Mouse (Mus musculus): ENCODE measurements around the gene Tmem184a. TPM values are rescaled to one million over a fixed set of nuclear protein-coding genes. Genes with fewer than 3 reads are reported as not detected.

Tmem184a gene
- polyA plus RNA-seq, 1 experiment from 2014 or later: 39.7 TPM

- Histone ChIP-seq H3K9me3 (replicated peaks; ENCODE audit: control insufficient read depth, low read length) (no peaks in the 10 kb centered on the region), H3K9ac (ENCODE audit: low read length) (peak within 1 kb of the TSS; percentile 76), H3K27ac (ENCODE audit: low read length) (peak within 1 kb of the TSS; percentile 90), H3K27me3 (ENCODE audit: control insufficient read depth, insufficient read depth, low read length) (no peaks in the 10 kb centered on the region), H3K4me3 (replicated peaks; ENCODE audit: low read length) (peak within 1 kb of the TSS; percentile 77), H3K36me3 (ENCODE audit: control insufficient read depth, insufficient read depth, low read length) (no peaks in the 10 kb centered on the region), H3K4me2 (ENCODE audit: low read depth, low read length) (peak within 1 kb of the TSS; percentile 92), H3K4me1 (ENCODE audit: control insufficient read depth, insufficient read depth, low read length) (peaks cover 47% of the 10 kb centered on the region)
- ATAC-seq (ENCODE audit: insufficient read depth, low FRiP score): peak; percentile 90
- WGBS: under 1% methylated on average over 92 of the region's 92 CpGs
Observed at GRCm38 (mm10) chr5:139791227-139792158, 28.2 kb downstream of the Tmem184a start, which contains the start of gene Mafk. Gene Mafk, plus strand, starts transcription at chr5:139791513.

GRCm38 (mm10) chr5:139789466-139789865 lies 30.3 kb downstream of the Tmem184a start:
- no peak overlapping the region for H3K4me3 ChIP-seq (replicated peaks; ENCODE audit: low read length)
- ATAC-seq (ENCODE audit: insufficient read depth, low FRiP score): no peak
- no peaks in the 10 kb centered on the region for H3K9me3 ChIP-seq (replicated peaks; ENCODE audit: control insufficient read depth, low read length)
- no peaks in the 10 kb centered on the region for H3K27me3 ChIP-seq (ENCODE audit: control insufficient read depth, insufficient read depth, low read length)
- H3K27ac ChIP-seq (ENCODE audit: low read length): no peak overlapping the region
- H3K4me2 ChIP-seq (ENCODE audit: low read depth, low read length): no peak overlapping the region
- no peaks in the 10 kb centered on the region for H3K36me3 ChIP-seq (ENCODE audit: control insufficient read depth, insufficient read depth, low read length)
- H3K4me1 ChIP-seq (ENCODE audit: control insufficient read depth, insufficient read depth, low read length): peaks cover 28% of the 10 kb centered on the region
- whole genome bisulfite sequencing: 47% methylated on average over 4 of the region's 4 CpGs
- H3K9ac ChIP-seq (ENCODE audit: low read length): no peak overlapping the region

DNA sequence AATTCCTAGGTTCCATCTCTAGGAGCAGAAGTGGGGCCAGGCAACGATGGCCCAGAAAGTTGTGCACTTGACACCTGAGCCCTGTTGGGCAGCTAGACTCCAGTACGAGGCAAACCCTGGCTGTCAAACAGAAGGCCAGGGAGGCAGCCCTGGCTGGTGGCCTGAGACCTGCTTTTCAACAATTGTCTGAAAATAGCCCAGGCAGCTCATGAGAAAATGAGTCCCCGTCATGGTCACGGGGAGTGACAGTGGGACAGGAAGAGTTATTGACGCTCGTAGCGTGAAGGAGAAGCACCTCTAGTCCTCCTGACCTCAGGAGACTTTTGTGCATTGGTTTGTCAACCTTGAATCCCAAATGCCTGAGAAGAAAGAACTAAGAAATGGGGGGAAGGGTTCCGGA lies 38.3 kb downstream of the Tmem184a start:
- WGBS: 80% methylated on average over 8 of the region's 8 CpGs
- no peaks in the 10 kb centered on the region for H3K9me3 ChIP-seq (replicated peaks; ENCODE audit: control insufficient read depth, low read length)
- H3K4me2 ChIP-seq (ENCODE audit: low read depth, low read length): no peak overlapping the region
- ATAC-seq (ENCODE audit: insufficient read depth, low FRiP score): no peak
- no peak overlapping the region for H3K27ac ChIP-seq (ENCODE audit: low read length)
- H3K27me3 ChIP-seq (ENCODE audit: control insufficient read depth, insufficient read depth, low read length): no peaks in the 10 kb centered on the region
- no peak overlapping the region for H3K4me3 ChIP-seq (replicated peaks; ENCODE audit: low read length)
- H3K9ac ChIP-seq (ENCODE audit: low read length): no peak overlapping the region
- H3K4me1 ChIP-seq (ENCODE audit: control insufficient read depth, insufficient read depth, low read length): no peaks in the 10 kb centered on the region
- H3K36me3 ChIP-seq (ENCODE audit: control insufficient read depth, insufficient read depth, low read length): no peaks in the 10 kb centered on the region

- WGBS: 79% methylated on average over 5 of the region's 5 CpGs
- H3K4me2 ChIP-seq (ENCODE audit: low read depth, low read length): no peak overlapping the region
- 0 out of 2 replicates have a peak, but pooled peaks cover 4% of the 10 kb centered on the region for H3K36me3 ChIP-seq (ENCODE audit: control insufficient read depth, insufficient read depth, low read length)
- no peaks in the 10 kb centered on the region for H3K9me3 ChIP-seq (replicated peaks; ENCODE audit: control insufficient read depth, low read length)
- H3K27ac ChIP-seq (ENCODE audit: low read length): no peak overlapping the region
- peaks cover 8% of the 10 kb centered on the region for H3K4me1 ChIP-seq (ENCODE audit: control insufficient read depth, insufficient read depth, low read length)
- no peaks in the 10 kb centered on the region for H3K27me3 ChIP-seq (ENCODE audit: control insufficient read depth, insufficient read depth, low read length)
- H3K4me3 ChIP-seq (replicated peaks; ENCODE audit: low read length): no peak overlapping the region
- no peak overlapping the region for H3K9ac ChIP-seq (ENCODE audit: low read length)
- ATAC-seq (ENCODE audit: insufficient read depth, low FRiP score): no peak
Observed at GRCm38 (mm10) chr5:139776966-139777365, 42.8 kb downstream of the Tmem184a start.

- H3K4me3 ChIP-seq (replicated peaks; ENCODE audit: low read length): peak within 1 kb of the TSS; percentile 72
- peak within 1 kb of the TSS; percentile 88 for H3K9ac ChIP-seq (ENCODE audit: low read length)
- no peaks in the 10 kb centered on the region for H3K27me3 ChIP-seq (ENCODE audit: control insufficient read depth, insufficient read depth, low read length)
- H3K27ac ChIP-seq (ENCODE audit: low read length): peak within 1 kb of the TSS; percentile 26; the same call in 1 of the 2 replicates
- peak within 1 kb of the TSS; percentile 93 for H3K4me2 ChIP-seq (ENCODE audit: low read depth, low read length)
- peaks cover 15% of the 10 kb centered on the region; the same call in 1 of the 2 replicates for H3K36me3 ChIP-seq (ENCODE audit: control insufficient read depth, insufficient read depth, low read length)
- under 1% methylated on average over 54 of the region's 55 CpGs for WGBS
- peaks cover 8% of the 10 kb centered on the region for H3K4me1 ChIP-seq (ENCODE audit: control insufficient read depth, insufficient read depth, low read length)
- no peaks in the 10 kb centered on the region for H3K9me3 ChIP-seq (replicated peaks; ENCODE audit: control insufficient read depth, low read length)
- ATAC-seq (ENCODE audit: insufficient read depth, low FRiP score): peak; percentile 89
Observed at GRCm38 (mm10) chr5:139775216-139775926, 44.3 kb downstream of the Tmem184a start, which contains the start of gene Ints1. Gene Ints1, minus strand, starts transcription at chr5:139775674.

- 92% methylated on average over 8 of the region's 8 CpGs for WGBS
- Histone ChIP-seq H3K4me3 (replicated peaks; ENCODE audit: low read length) (no peak overlapping the region), H3K27ac (ENCODE audit: low read length) (no peak overlapping the region), H3K36me3 (ENCODE audit: control insufficient read depth, insufficient read depth, low read length) (peaks cover 26% of the 10 kb centered on the region), H3K9me3 (replicated peaks; ENCODE audit: control insufficient read depth, low read length) (no peaks in the 10 kb centered on the region), H3K9ac (ENCODE audit: low read length) (no peak overlapping the region), H3K4me1 (ENCODE audit: control insufficient read depth, insufficient read depth, low read length) (no peaks in the 10 kb centered on the region), H3K27me3 (ENCODE audit: control insufficient read depth, insufficient read depth, low read length) (no peaks in the 10 kb centered on the region), H3K4me2 (ENCODE audit: low read depth, low read length) (no peak overlapping the region)
- ATAC-seq (ENCODE audit: insufficient read depth, low FRiP score): no peak
Observed at GRCm38 (mm10) chr5:139768216-139768615, 51.5 kb downstream of the Tmem184a start.

DNA sequence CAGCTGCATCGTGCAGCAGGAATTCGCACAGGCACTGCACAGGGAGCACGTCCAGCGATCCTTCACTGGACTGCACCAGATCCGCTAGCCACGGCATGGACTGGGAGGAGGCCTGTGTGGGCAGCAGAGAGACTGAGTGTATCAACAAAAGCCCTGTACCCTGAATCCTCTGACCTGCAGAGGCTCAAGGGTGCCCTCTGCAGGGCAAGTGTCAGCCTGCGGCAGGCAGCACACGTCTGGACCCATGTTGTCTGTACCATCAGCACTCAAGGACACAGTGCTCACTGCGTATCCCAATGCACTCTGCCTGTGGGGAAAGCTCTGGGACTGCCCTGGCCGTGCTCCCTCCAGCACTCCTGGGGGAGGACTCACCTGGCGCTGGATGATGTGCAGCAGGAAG lies 55.4 kb downstream of the Tmem184a start:
- no peak overlapping the region for H3K9ac ChIP-seq (ENCODE audit: low read length)
- H3K27ac ChIP-seq (ENCODE audit: low read length): no peak overlapping the region
- peaks cover 30% of the 10 kb centered on the region for H3K36me3 ChIP-seq (ENCODE audit: control insufficient read depth, insufficient read depth, low read length)
- H3K4me3 ChIP-seq (replicated peaks; ENCODE audit: low read length): no peak overlapping the region
- H3K4me2 ChIP-seq (ENCODE audit: low read depth, low read length): no peak overlapping the region
- H3K27me3 ChIP-seq (ENCODE audit: control insufficient read depth, insufficient read depth, low read length): no peaks in the 10 kb centered on the region
- H3K4me1 ChIP-seq (ENCODE audit: control insufficient read depth, insufficient read depth, low read length): no peaks in the 10 kb centered on the region
- 70% methylated on average over 11 of the region's 11 CpGs for WGBS
- no peaks in the 10 kb centered on the region for H3K9me3 ChIP-seq (replicated peaks; ENCODE audit: control insufficient read depth, low read length)
- ATAC-seq (ENCODE audit: insufficient read depth, low FRiP score): no peak

GRCm38 (mm10) chr5:139758096-139758495 lies 61.6 kb downstream of the Tmem184a start:
- ATAC-seq (ENCODE audit: insufficient read depth, low FRiP score): no peak
- Histone ChIP-seq H3K4me1 (ENCODE audit: control insufficient read depth, insufficient read depth, low read length) (no peaks in the 10 kb centered on the region), H3K36me3 (ENCODE audit: control insufficient read depth, insufficient read depth, low read length) (peaks cover 30% of the 10 kb centered on the region), H3K27me3 (ENCODE audit: control insufficient read depth, insufficient read depth, low read length) (no peaks in the 10 kb centered on the region), H3K9ac (ENCODE audit: low read length) (no peak overlapping the region), H3K4me3 (replicated peaks; ENCODE audit: low read length) (no peak overlapping the region), H3K9me3 (replicated peaks; ENCODE audit: control insufficient read depth, low read length) (no peaks in the 10 kb centered on the region), H3K27ac (ENCODE audit: low read length) (no peak overlapping the region), H3K4me2 (ENCODE audit: low read depth, low read length) (no peak overlapping the region)
- 81% methylated on average over 16 of the region's 16 CpGs for WGBS

DNA sequence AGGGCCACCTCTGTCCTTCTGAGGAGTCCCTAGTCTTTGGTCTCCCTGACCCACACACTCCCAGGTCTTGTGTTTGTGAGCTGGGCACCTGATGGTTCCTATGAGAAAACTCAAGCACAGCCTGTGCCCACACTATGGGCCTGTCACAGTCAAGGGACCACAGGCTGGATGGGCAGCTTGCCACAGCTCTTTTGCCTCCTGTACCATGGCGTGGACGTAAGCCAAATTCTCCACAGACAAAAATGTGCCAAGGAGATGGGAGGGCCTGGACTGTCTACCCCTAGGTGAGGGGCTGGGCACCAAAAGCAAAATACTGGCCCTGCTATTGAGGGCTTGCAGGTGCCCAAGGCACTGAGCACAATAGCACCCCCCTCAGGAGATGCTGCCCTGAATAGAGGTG lies 63.1 kb downstream of the Tmem184a start:
- no peaks in the 10 kb centered on the region for H3K4me1 ChIP-seq (ENCODE audit: control insufficient read depth, insufficient read depth, low read length)
- H3K4me3 ChIP-seq (replicated peaks; ENCODE audit: low read length): no peak overlapping the region
- WGBS: 95% methylated on average over 2 of the region's 2 CpGs
- H3K9me3 ChIP-seq (replicated peaks; ENCODE audit: control insufficient read depth, low read length): no peaks in the 10 kb centered on the region
- H3K27ac ChIP-seq (ENCODE audit: low read length): no peak overlapping the region
- H3K4me2 ChIP-seq (ENCODE audit: low read depth, low read length): no peak overlapping the region
- peaks cover 22% of the 10 kb centered on the region for H3K36me3 ChIP-seq (ENCODE audit: control insufficient read depth, insufficient read depth, low read length)
- H3K9ac ChIP-seq (ENCODE audit: low read length): no peak overlapping the region
- H3K27me3 ChIP-seq (ENCODE audit: control insufficient read depth, insufficient read depth, low read length): no peaks in the 10 kb centered on the region
- ATAC-seq (ENCODE audit: insufficient read depth, low FRiP score): no peak

All from stomach, embryonic 16.5 days (tissue).